Mouse (Mus musculus) limb, embryonic 14.5 days (tissue): ENCODE measurements around the gene Gga2. TPM values are rescaled to one million over a fixed set of nuclear protein-coding genes. Genes with fewer than 3 reads are reported as not detected.

Experiments
- ATAC-seq: fragments of 200-750 bp; cut with Nextera tagmentation; 2 replicates; pipeline ENCODE4 v1.8.0; 2017; ENCODE audit warnings: low read depth, moderate number of reproducible peaks, moderate TSS enrichment; ENCODE audit not compliant: low FRiP score
- DNase-seq: peaks from one replicate; pipeline ENCODE4 v3.0.0-alpha.2; 2015; ENCODE audit warnings: low spot score
- H3K27ac ChIP-seq: fragments of 300-500 bp; sonication (generic); replicated peaks from 2 replicates; pipeline ENCODE4 v1.5.1; 2014; ENCODE audit warnings: low read depth, mild to moderate bottlenecking, low read length, moderate library complexity, mixed read lengths
- H3K27me3 ChIP-seq: fragments of 300-500 bp; sonication (generic); 2 replicates; pipeline ENCODE4 v1.6.1; 2014; ENCODE audit warnings: low read length, mixed read lengths; ENCODE audit not compliant: control insufficient read depth, insufficient read depth
- H3K36me3 ChIP-seq: fragments of 300-500 bp; sonication (generic); 2 replicates; pipeline ENCODE4 v1.6.1; 2014; ENCODE audit warnings: mild to moderate bottlenecking, low read length, moderate library complexity, mixed read lengths; ENCODE audit not compliant: control insufficient read depth, insufficient read depth
- H3K4me1 ChIP-seq: fragments of 300-500 bp; sonication (generic); 2 replicates; pipeline ENCODE4 v1.6.1; 2014; ENCODE audit warnings: antibody characterized with exemption, low read length, mixed read lengths; ENCODE audit not compliant: control insufficient read depth, insufficient read depth
- H3K4me2 ChIP-seq: fragments of 300-500 bp; sonication (generic); replicated peaks from 2 replicates; pipeline ENCODE4 v1.6.1; 2014; ENCODE audit warnings: low read depth, mild to moderate bottlenecking, low read length, moderate library complexity; ENCODE audit not compliant: severe bottlenecking
- H3K4me3 ChIP-seq: fragments of 300-500 bp; sonication (generic); replicated peaks from 2 replicates; pipeline ENCODE4 v1.5.1; 2014; ENCODE audit warnings: low read length
- H3K9ac ChIP-seq: fragments of 300-500 bp; sonication (generic); 2 replicates; pipeline ENCODE4 v1.6.1; 2014; ENCODE audit warnings: mild to moderate bottlenecking, low read depth, low read length, moderate library complexity; ENCODE audit not compliant: severe bottlenecking
- H3K9me3 ChIP-seq: fragments of 300-500 bp; sonication (generic); 2 replicates; pipeline ENCODE4 v1.6.1; 2016; ENCODE audit warnings: low read length; ENCODE audit not compliant: control insufficient read depth
- POLR2A ChIP-seq: fragments of 200-500 bp; IDR thresholded peaks from 2 replicates; pipeline ENCODE4 v1.8.0; 2012; ENCODE audit warnings: inconsistent platforms, mild to moderate bottlenecking, moderate library complexity, borderline replicate concordance; ENCODE audit not compliant: insufficient read depth, insufficient read length; ENCODE audit errors: extremely low read depth
- whole genome bisulfite sequencing: fragments of 180-500 bp; shearing (Covaris S2); extraction: QIAGEN DNeasy Blood & Tissue Kit; methylation state at CpG from one replicate; pipeline ENCODE4 v1.1.7; 2014; 5-methylcytosine and 5-hydroxymethylcytosine counted together
- polyA plus RNA-seq, 2 experiments: library from polyadenylated mRNA; depleted of rRNA in 1 of 2; stranded (reverse) in 1 of 2; unstranded in 1 of 2; fragments of >200 nt; fragmentation: Nextera tagmentation in 1 of 2; extraction: Ambion mirVana in 1 of 2; gene quantifications; 2 replicates each; pipeline versions ENCODE4 v1.2.1 to v1.2.3; 2012 to 2014

The Gga2 gene
- polyA plus RNA-seq, 2 experiments = 85.2 to 122 TPM

DNA sequence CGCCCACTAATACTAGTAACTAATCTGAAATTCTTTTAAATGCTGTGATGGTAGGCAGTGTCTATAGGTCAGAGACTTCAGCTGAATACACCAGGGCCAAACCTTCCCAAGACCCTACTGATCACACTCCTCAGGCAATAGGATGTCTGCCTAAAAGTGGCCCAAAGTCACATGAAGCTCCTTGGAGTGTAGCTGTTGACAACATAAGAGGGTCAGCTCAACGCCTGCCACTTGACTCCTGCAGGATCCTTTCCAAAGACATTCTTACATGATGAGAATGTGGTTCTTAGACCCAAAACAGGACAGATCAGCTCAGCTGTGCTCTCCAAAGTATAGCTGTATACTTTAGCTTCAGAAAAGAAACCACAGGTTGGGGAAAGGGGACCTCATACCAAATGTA, 78.7 kb downstream of the Gga2 start:
- DNase-seq (no peak), ATAC-seq (no peak)
- Histone ChIP-seq H3K4me3 (no peak overlapping the region), H3K4me1 (no peaks in the 10 kb centered on the region), H3K27me3 (no peaks in the 10 kb centered on the region), H3K27ac (no peak overlapping the region), H3K9me3 (no peaks in the 10 kb centered on the region), H3K4me2 (no peak overlapping the region), H3K36me3 (peaks cover 14% of the 10 kb centered on the region), H3K9ac (no peak overlapping the region)
- TF ChIP-seq POLR2A = no peak
- WGBS = 85% methylated on average over 2 of the region's 2 CpGs

- no peaks in the 10 kb centered on the region for H3K4me1 ChIP-seq
- no peak overlapping the region for H3K4me3 ChIP-seq
- peaks cover 18% of the 10 kb centered on the region for H3K36me3 ChIP-seq
- H3K4me2 ChIP-seq = no peak overlapping the region
- ATAC-seq (no peak), DNase-seq (no peak)
- H3K9ac ChIP-seq = no peak overlapping the region
- H3K27ac ChIP-seq = no peak overlapping the region
- TF ChIP-seq POLR2A = no peak
- WGBS = 85% methylated on average over 3 of the region's 3 CpGs
- no peaks in the 10 kb centered on the region for H3K27me3 ChIP-seq
- no peaks in the 10 kb centered on the region for H3K9me3 ChIP-seq
These were observed 79.4 kb downstream of the Gga2 start for GRCm38 (mm10) chr7:121941640-121942039.

DNA sequence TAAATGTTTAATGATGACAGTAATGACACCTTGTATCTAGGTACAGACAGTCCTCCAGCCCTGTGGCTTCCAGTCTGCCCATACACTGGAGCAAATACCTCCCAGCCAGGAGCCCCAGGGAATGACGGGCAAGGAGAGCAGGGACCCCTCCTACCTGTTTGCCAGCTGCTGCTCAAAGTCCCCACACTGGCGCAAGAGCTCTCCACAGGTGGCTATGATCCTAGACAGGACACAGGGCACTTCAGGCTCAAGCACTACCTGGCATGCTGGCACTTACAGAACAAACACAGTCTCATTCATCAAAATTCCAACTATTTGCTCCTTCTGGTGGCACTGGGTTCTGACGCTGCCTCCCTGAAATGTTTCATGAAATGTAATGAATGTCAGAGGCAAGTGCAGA, 80.0 kb downstream of the Gga2 start:
- H3K9ac ChIP-seq = no peak overlapping the region
- no peaks in the 10 kb centered on the region for H3K9me3 ChIP-seq
- WGBS = 69% methylated on average over 3 of the region's 3 CpGs
- H3K36me3 ChIP-seq = peaks cover 24% of the 10 kb centered on the region
- H3K4me3 ChIP-seq = no peak overlapping the region
- no peak overlapping the region for H3K27ac ChIP-seq
- DNase-seq = no peak
- no peaks in the 10 kb centered on the region for H3K27me3 ChIP-seq
- H3K4me2 ChIP-seq = no peak overlapping the region
- H3K4me1 ChIP-seq = no peaks in the 10 kb centered on the region
- no peak for ATAC-seq
- TF ChIP-seq POLR2A = no peak

GRCm38 (mm10) chr7:121939729-121940128, 81.3 kb downstream of the Gga2 start:
- no peaks in the 10 kb centered on the region for H3K27me3 ChIP-seq
- no peak overlapping the region for H3K9ac ChIP-seq
- H3K9me3 ChIP-seq = no peaks in the 10 kb centered on the region
- no peak overlapping the region for H3K4me2 ChIP-seq
- no peak overlapping the region for H3K27ac ChIP-seq
- peak; percentile 15 for DNase-seq
- H3K4me3 ChIP-seq = no peak overlapping the region
- H3K36me3 ChIP-seq = peaks cover 27% of the 10 kb centered on the region
- WGBS = 35% methylated on average over 4 of the region's 4 CpGs
- TF ChIP-seq POLR2A = no peak
- no peaks in the 10 kb centered on the region for H3K4me1 ChIP-seq
- ATAC-seq = no peak

- Histone ChIP-seq H3K9me3 (no peaks in the 10 kb centered on the region), H3K27ac (no peak overlapping the region), H3K4me2 (no peak overlapping the region), H3K4me1 (no peaks in the 10 kb centered on the region), H3K36me3 (peaks cover 27% of the 10 kb centered on the region), H3K9ac (no peak overlapping the region), H3K4me3 (no peak overlapping the region), H3K27me3 (no peaks in the 10 kb centered on the region)
- WGBS = 70% methylated on average over 6 of the region's 6 CpGs
- DNase-seq = no peak
- ATAC-seq = no peak
- TF ChIP-seq POLR2A = no peak
These were observed 81.8 kb downstream of the Gga2 start for GRCm38 (mm10) chr7:121939244-121939643.

DNA sequence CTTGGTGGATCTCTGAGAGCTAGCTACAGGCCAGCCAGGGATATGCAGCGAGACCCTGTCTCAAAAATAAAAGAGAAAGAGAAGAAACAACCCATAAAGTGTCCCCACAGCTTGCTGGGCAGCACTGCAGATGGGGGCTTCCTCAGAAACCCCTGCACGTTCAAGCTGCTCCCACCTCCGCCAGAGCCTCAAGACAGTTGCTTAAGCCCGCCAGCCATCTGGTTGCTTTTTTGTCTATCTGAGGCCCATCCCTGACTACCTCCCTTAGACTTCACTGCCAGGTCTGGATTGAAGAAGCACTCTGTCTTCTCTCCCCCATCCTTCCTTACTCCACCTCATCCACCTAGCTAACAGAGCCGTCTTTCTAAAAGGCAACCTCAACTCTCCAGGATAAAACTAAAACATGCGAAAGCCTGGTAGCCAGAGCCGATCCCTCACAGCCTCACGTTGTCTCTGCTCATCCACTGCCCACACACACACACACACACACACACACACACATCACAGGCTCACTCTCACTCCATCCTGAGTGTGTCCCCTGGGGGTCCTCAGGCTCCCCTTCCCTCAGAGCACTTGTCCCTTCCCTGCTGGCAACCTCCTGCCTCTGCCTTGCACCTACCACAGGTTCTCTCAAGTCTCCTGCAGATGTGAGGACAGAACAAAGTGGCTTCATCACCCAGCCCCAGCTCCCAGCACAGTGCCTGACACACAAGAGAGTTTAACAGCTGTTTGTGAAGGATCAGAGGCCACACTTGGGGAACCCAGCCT, 82.7 kb downstream of the Gga2 start:
- Histone ChIP-seq H3K4me1 (no peaks in the 10 kb centered on the region), H3K36me3 (peaks cover 23% of the 10 kb centered on the region), H3K9me3 (no peaks in the 10 kb centered on the region), H3K9ac (no peak overlapping the region), H3K27ac (no peak overlapping the region), H3K4me3 (no peak overlapping the region), H3K27me3 (no peaks in the 10 kb centered on the region), H3K4me2 (no peak overlapping the region)
- WGBS = 80% methylated on average over 8 of the region's 8 CpGs
- DNase-seq = no peak
- no peak for TF ChIP-seq POLR2A
- ATAC-seq = no peak
